Mouse (Mus musculus) forebrain, embryonic 12.5 days (tissue): ENCODE measurements at regions not wholly inside any gene's neighbourhood (a gene's known extent, or its start where the extent isn't known, plus 50 kb on each side); places are given as distances from the start of the nearest gene placed in this dataset.

Experiments used
- ATAC-seq: fragments of 200-750 bp; cut with Nextera tagmentation; 2 replicates; pipeline ENCODE4 v1.8.0; 2017; ENCODE audit warnings: moderate TSS enrichment; ENCODE audit not compliant: low FRiP score
- H3K27ac ChIP-seq: fragments of 300-500 bp; sonication (generic); 2 replicates; pipeline ENCODE4 v1.5.1; 2016; ENCODE audit warnings: mild to moderate bottlenecking
- H3K27me3 ChIP-seq: fragments of 300-500 bp; sonication (generic); 2 replicates; pipeline ENCODE4 v1.6.1; 2016; ENCODE audit warnings: mild to moderate bottlenecking
- H3K36me3 ChIP-seq: fragments of 300-500 bp; sonication (generic); replicated peaks from 2 replicates; pipeline ENCODE4 v1.6.1; 2016; ENCODE audit warnings: mild to moderate bottlenecking
- H3K4me1 ChIP-seq: fragments of 300-500 bp; sonication (generic); 2 replicates; pipeline ENCODE4 v1.6.1; 2016
- H3K4me2 ChIP-seq: fragments of 300-500 bp; sonication (generic); 2 replicates; pipeline ENCODE4 v1.6.1; 2016; ENCODE audit warnings: mild to moderate bottlenecking, moderate library complexity
- H3K4me3 ChIP-seq: fragments of 300-500 bp; sonication (generic); replicated peaks from 2 replicates; pipeline ENCODE4 v1.5.1; 2016; ENCODE audit warnings: mild to moderate bottlenecking
- H3K9ac ChIP-seq: fragments of 300-500 bp; sonication (generic); 2 replicates; pipeline ENCODE4 v1.6.1; 2016; ENCODE audit warnings: mild to moderate bottlenecking
- H3K9me3 ChIP-seq: fragments of 300-500 bp; sonication (generic); 2 replicates; pipeline ENCODE4 v1.6.1; 2016
- WGBS: fragments of 180-500 bp; shearing (Covaris S2); methylation state at CpG from one replicate; pipeline ENCODE4 v1.1.7; 2016; 5-methylcytosine and 5-hydroxymethylcytosine counted together

- Histone ChIP-seq H3K27ac (no peak overlapping the region), H3K27me3 (no peaks in the 10 kb centered on the region), H3K4me2 (no peak overlapping the region), H3K9ac (no peak overlapping the region), H3K9me3 (no peaks in the 10 kb centered on the region), H3K4me1 (peaks cover 19% of the 10 kb centered on the region), H3K36me3 (no peaks in the 10 kb centered on the region), H3K4me3 (no peak overlapping the region)
- no peak for ATAC-seq
- WGBS, result 43% methylated on average over 1 of the region's 1 CpGs
Measured at GRCm38 (mm10) chr19:14035371-14035770, 122.0 kb downstream of the Olfr1505 start.

GRCm38 (mm10) chr19:14035785-14036184, 122.5 kb downstream of the Olfr1505 start:
- Histone ChIP-seq H3K27ac (no peak overlapping the region), H3K9ac (no peak overlapping the region), H3K9me3 (no peaks in the 10 kb centered on the region), H3K4me3 (no peak overlapping the region), H3K4me1 (peaks cover 19% of the 10 kb centered on the region), H3K4me2 (no peak overlapping the region), H3K36me3 (no peaks in the 10 kb centered on the region), H3K27me3 (no peaks in the 10 kb centered on the region)
- WGBS, result 35% methylated on average over 1 of the region's 1 CpGs
- peak; percentile 73; the same call in 1 of the 2 replicates for ATAC-seq

GRCm38 (mm10) chr19:14036750-14037149, 123.4 kb downstream of the Olfr1505 start:
- WGBS, result 26% methylated on average over 1 of the region's 1 CpGs
- Histone ChIP-seq H3K9ac (no peak overlapping the region), H3K27me3 (no peaks in the 10 kb centered on the region), H3K27ac (no peak overlapping the region), H3K9me3 (no peaks in the 10 kb centered on the region), H3K36me3 (no peaks in the 10 kb centered on the region), H3K4me2 (no peak overlapping the region), H3K4me1 (peaks cover 19% of the 10 kb centered on the region), H3K4me3 (no peak overlapping the region)
- ATAC-seq, result no peak

- Histone ChIP-seq H3K36me3 (no peaks in the 10 kb centered on the region), H3K9me3 (no peaks in the 10 kb centered on the region), H3K4me2 (no peak overlapping the region), H3K27ac (no peak overlapping the region), H3K4me3 (no peak overlapping the region), H3K9ac (no peak overlapping the region), H3K4me1 (0 out of 2 replicates have a peak, but pooled peaks cover 4% of the 10 kb centered on the region), H3K27me3 (no peaks in the 10 kb centered on the region)
- WGBS, result 46% methylated on average over 5 of the region's 5 CpGs
- no peak for ATAC-seq
Measured at GRCm38 (mm10) chr19:14042753-14043152, 129.4 kb downstream of the Olfr1505 start.

- ATAC-seq, result no peak
Measured at GRCm38 (mm10) chr19:14045456-14045855, 132.1 kb downstream of the Olfr1505 start.

GRCm38 (mm10) chr19:14052052-14052451, 138.7 kb downstream of the Olfr1505 start:
- 90% methylated on average over 4 of the region's 4 CpGs for WGBS
- H3K27me3 ChIP-seq, result 0 out of 2 replicates have a peak, but pooled peaks cover 3% of the 10 kb centered on the region
- H3K9me3 ChIP-seq, result no peaks in the 10 kb centered on the region
- no peak for ATAC-seq
- no peaks in the 10 kb centered on the region for H3K36me3 ChIP-seq
- H3K4me1 ChIP-seq, result no peaks in the 10 kb centered on the region
- H3K27ac ChIP-seq, result no peak overlapping the region
- no peak overlapping the region for H3K4me2 ChIP-seq
- no peak overlapping the region for H3K4me3 ChIP-seq
- no peak overlapping the region for H3K9ac ChIP-seq

More at GRCm38 (mm10) chr19:14045456-14045855, 132.1 kb downstream of the Olfr1505 start:
- H3K27ac ChIP-seq, result no peak overlapping the region
- H3K9ac ChIP-seq, result no peak overlapping the region
- no peaks in the 10 kb centered on the region for H3K36me3 ChIP-seq
- no peak overlapping the region for H3K4me3 ChIP-seq
- WGBS, result 56% methylated on average over 2 of the region's 2 CpGs
- H3K4me2 ChIP-seq, result no peak overlapping the region
- no peaks in the 10 kb centered on the region for H3K27me3 ChIP-seq
- 0 out of 2 replicates have a peak, but pooled peaks cover 4% of the 10 kb centered on the region for H3K4me1 ChIP-seq
- no peaks in the 10 kb centered on the region for H3K9me3 ChIP-seq

GRCm38 (mm10) chr19:14080538-14080937, 167.2 kb downstream of the Olfr1505 start:
- H3K4me3 ChIP-seq, result no peak overlapping the region
- WGBS, result 19% methylated on average over 2 of the region's 2 CpGs
- 0 out of 2 replicates have a peak, but pooled peaks have one; percentile 44 for ATAC-seq

GRCm38 (mm10) chr19:14084726-14085125, 171.4 kb downstream of the Olfr1505 start:
- 92% methylated on average over 3 of the region's 3 CpGs for WGBS
- Histone ChIP-seq H3K9me3 (0 out of 2 replicates have a peak, but pooled peaks cover 7% of the 10 kb centered on the region), H3K36me3 (no peaks in the 10 kb centered on the region), H3K27ac (no peak overlapping the region), H3K4me1 (no peaks in the 10 kb centered on the region), H3K4me3 (no peak overlapping the region), H3K9ac (no peak overlapping the region), H3K27me3 (no peaks in the 10 kb centered on the region), H3K4me2 (no peak overlapping the region)
- no peak for ATAC-seq

More at GRCm38 (mm10) chr19:14080538-14080937, 167.2 kb downstream of the Olfr1505 start:
- H3K9me3 ChIP-seq, result 0 out of 2 replicates have a peak, but pooled peaks cover 7% of the 10 kb centered on the region
- no peak overlapping the region for H3K9ac ChIP-seq
- no peaks in the 10 kb centered on the region for H3K4me1 ChIP-seq
- no peak overlapping the region for H3K4me2 ChIP-seq
- H3K27me3 ChIP-seq, result no peaks in the 10 kb centered on the region
- H3K27ac ChIP-seq, result no peak overlapping the region
- H3K36me3 ChIP-seq, result no peaks in the 10 kb centered on the region

GRCm38 (mm10) chr19:14090106-14090505, 176.8 kb downstream of the Olfr1505 start:
- Histone ChIP-seq H3K4me2 (no peak overlapping the region), H3K9ac (no peak overlapping the region), H3K4me3 (no peak overlapping the region), H3K4me1 (no peaks in the 10 kb centered on the region), H3K27ac (no peak overlapping the region), H3K27me3 (no peaks in the 10 kb centered on the region), H3K9me3 (no peaks in the 10 kb centered on the region), H3K36me3 (no peaks in the 10 kb centered on the region)
- no peak for ATAC-seq
- 89% methylated on average over 3 of the region's 3 CpGs for WGBS

GRCm38 (mm10) chr19:14094191-14094590, 180.9 kb downstream of the Olfr1505 start:
- no peaks in the 10 kb centered on the region for H3K36me3 ChIP-seq
- no peak overlapping the region for H3K4me2 ChIP-seq
- no peak overlapping the region for H3K4me3 ChIP-seq
- ATAC-seq, result no peak
- no peaks in the 10 kb centered on the region for H3K27me3 ChIP-seq
- H3K9me3 ChIP-seq, result no peaks in the 10 kb centered on the region
- H3K27ac ChIP-seq, result no peak overlapping the region
- no peak overlapping the region for H3K9ac ChIP-seq
- WGBS, result 69% methylated on average over 2 of the region's 2 CpGs
- H3K4me1 ChIP-seq, result no peaks in the 10 kb centered on the region; the same call in 1 of the 2 replicates

GRCm38 (mm10) chr19:14096187-14096586, 182.9 kb downstream of the Olfr1505 start:
- Histone ChIP-seq H3K4me3 (no peak overlapping the region), H3K36me3 (no peaks in the 10 kb centered on the region), H3K27ac (no peak overlapping the region), H3K27me3 (no peaks in the 10 kb centered on the region), H3K4me1 (no peaks in the 10 kb centered on the region; the same call in 1 of the 2 replicates), H3K9ac (no peak overlapping the region), H3K4me2 (no peak overlapping the region), H3K9me3 (no peaks in the 10 kb centered on the region)
- peak; percentile 73; the same call in 1 of the 2 replicates for ATAC-seq
- WGBS, result 64% methylated on average over 5 of the region's 5 CpGs

- Histone ChIP-seq H3K4me1 (no peaks in the 10 kb centered on the region), H3K27ac (no peak overlapping the region)
Measured at GRCm38 (mm10) chr19:14109091-14109490, 195.8 kb downstream of the Olfr1505 start.

More at GRCm38 (mm10) chr19:14109091-14109490, 195.8 kb downstream of the Olfr1505 start:
- no peaks in the 10 kb centered on the region for H3K27me3 ChIP-seq
- no peaks in the 10 kb centered on the region for H3K9me3 ChIP-seq
- 0 out of 2 replicates have a peak, but pooled peaks have one; percentile 33 for ATAC-seq
- H3K9ac ChIP-seq, result no peak overlapping the region
- no peak overlapping the region for H3K4me2 ChIP-seq
- no peak overlapping the region for H3K4me3 ChIP-seq
- no peaks in the 10 kb centered on the region for H3K36me3 ChIP-seq
- 76% methylated on average over 4 of the region's 4 CpGs for WGBS
